Mouse (Mus musculus): ENCODE measurements around the gene Hoxa9. TPM values are rescaled to one million over a fixed set of nuclear protein-coding genes. Genes with fewer than 3 reads are reported as not detected.

Hoxa9 gene
- total and polyA plus RNA-seq, 2 experiments from 2014 or later = not detected

DNA sequence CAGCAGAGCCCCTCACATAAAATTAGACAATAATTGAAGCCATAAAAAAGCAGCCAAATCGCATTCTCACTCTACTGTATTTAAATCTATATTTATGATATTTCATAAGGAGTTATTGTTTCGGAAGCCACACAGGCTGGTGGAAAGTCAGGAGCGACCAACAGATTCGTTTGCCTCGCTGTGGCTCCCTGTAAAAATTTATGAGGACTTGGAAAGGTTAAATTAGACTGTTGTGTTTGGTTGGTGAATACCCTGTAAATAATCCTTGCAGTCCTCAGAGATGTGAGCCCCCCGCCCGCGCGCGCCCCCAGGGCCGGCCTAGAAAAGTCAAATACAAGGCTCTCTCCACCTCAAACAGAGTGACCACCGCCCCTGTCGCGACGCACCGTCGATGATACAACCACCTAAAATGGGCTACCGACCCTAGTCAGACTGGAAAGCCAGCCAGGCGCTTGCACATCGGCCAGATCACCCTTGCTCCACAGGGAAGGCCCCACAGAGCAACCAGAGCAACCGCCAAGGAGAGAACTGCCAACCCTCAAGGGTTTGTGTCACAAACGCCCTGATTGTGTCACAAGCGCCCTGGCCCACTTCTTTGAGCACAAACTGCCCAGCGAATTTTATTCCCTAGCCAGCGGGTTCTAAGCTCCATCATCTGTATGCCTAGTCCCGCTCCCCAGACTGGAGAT is 4.2 kb downstream of the Hoxa9 start:
- H3K9me3 ChIP-seq (ENCODE audit: low read length) = no peaks in the 10 kb centered on the region
- no peak overlapping the region for H3K9ac ChIP-seq (replicated peaks; ENCODE audit: low read length, poor library complexity, severe bottlenecking)
- TF ChIP-seq CTCF (IDR thresholded peaks at IDR 0.05) = no peak
- peaks cover 87% of the 10 kb centered on the region for H3K27me3 ChIP-seq (ENCODE audit: insufficient read depth, low read length)
- WGBS = 2% methylated on average over 26 of the region's 26 CpGs
- DNase-seq (ENCODE audit: low spot score) = no peak
- no peak overlapping the region for H3K4me2 ChIP-seq (ENCODE audit: low read depth, low read length, poor library complexity, severe bottlenecking)
- H3K36me3 ChIP-seq (ENCODE audit: insufficient read depth, low read length) = no peaks in the 10 kb centered on the region
- no peak overlapping the region for H3K4me3 ChIP-seq (ENCODE audit: low read depth, low read length)
- no peak overlapping the region for H3K27ac ChIP-seq (ENCODE audit: low read depth, low read length)
- H3K4me1 ChIP-seq (ENCODE audit: insufficient read depth, low read length) = no peaks in the 10 kb centered on the region
- ATAC-seq (ENCODE audit: low FRiP score) = no peak

DNA sequence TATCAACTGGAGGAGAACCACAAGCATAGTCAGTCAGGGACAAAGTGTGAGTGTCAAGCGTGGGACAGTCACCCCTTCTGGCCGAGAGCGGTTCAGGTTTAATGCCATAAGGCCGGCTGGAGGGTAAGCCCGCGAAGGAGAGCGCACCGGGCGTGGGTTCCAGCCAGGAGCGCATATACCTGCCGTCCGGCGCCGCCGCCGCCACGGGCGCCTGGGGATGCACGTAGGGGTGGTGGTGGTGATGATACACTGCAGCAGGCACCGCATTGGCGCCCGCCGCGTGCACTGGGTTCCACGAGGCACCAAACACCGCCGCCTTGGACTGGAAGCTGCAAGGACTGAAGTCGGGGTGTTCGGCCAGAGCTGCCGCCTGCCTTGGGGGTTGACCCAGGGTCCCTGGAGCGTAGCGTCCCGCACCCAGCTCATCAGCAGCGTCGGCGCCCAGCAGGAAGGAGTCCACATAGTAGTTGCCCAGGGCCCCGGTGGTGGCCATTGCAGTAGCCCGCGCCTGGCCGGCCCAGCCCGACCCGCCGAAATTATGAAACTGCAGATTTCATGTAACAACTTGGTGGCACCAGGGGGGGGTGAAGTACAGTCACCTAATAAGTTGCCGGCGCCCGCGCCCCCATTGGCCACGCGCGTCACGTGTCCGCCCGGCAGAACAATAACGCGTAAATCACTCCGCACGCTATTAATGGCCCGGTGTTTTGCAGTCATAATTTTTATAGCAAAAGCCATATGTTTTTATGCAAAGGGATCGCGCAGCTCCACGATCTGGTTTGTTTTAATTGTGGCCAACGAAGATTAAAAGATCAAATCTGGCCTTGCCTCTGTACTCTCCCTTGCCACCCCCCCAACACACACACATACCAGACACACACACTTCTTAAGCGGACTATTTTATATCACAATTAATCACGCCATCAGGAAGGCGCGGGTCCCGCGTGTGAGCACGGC is 5.0 kb downstream of the Hoxa9 start:
- Histone ChIP-seq H3K27me3 (ENCODE audit: insufficient read depth, low read length) (peaks cover 89% of the 10 kb centered on the region), H3K27ac (ENCODE audit: low read depth, low read length) (no peak overlapping the region), H3K9me3 (ENCODE audit: low read length) (no peaks in the 10 kb centered on the region), H3K4me3 (ENCODE audit: low read depth, low read length) (no peak overlapping the region), H3K4me1 (ENCODE audit: insufficient read depth, low read length) (no peaks in the 10 kb centered on the region), H3K9ac (replicated peaks; ENCODE audit: low read length, poor library complexity, severe bottlenecking) (no peak overlapping the region), H3K4me2 (ENCODE audit: low read depth, low read length, poor library complexity, severe bottlenecking) (no peak overlapping the region), H3K36me3 (ENCODE audit: insufficient read depth, low read length) (no peaks in the 10 kb centered on the region)
- 4% methylated on average over 69 of the region's 69 CpGs for WGBS
- TF ChIP-seq CTCF (IDR thresholded peaks at IDR 0.05) = no peak
- DNase-seq (ENCODE audit: low spot score) = no peak
- no peak for ATAC-seq (ENCODE audit: low FRiP score)

DNA sequence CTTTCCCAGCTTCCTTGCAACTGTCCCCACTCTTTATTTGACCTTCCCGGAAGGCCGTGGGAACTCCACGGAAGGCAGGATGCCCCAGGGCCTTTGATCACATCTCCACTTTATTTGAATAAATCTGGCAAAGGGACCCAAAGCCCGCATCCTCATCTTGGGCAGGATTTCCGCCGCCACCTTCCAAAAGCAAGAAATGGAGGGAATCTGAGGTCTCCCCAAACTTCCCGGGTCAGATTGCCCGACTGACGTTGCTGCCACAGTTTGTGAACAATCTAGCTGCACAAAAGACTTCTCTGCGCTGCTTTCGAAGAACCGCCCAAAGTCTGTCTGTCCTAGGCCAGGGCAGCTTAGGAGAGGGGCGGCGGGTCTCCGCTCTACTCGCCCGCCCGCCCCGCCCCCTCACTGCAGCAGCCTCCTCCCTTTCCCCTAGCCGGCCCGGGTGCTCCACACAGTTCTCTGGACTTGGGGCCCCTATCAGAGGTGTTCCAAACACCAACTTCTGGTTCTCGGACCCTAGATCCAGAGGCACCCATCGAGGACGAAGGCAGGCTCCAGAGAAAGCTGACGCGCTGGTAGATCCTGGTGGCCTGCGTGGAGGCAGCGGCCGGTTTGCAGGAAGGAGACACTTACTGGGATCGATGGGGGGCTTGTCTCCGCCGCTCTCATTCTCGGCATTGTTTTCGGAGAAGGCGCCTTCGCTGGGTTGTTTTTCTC is 5.8 kb downstream of the Hoxa9 start:
- Histone ChIP-seq H3K36me3 (ENCODE audit: insufficient read depth, low read length) (no peaks in the 10 kb centered on the region), H3K4me2 (ENCODE audit: low read depth, low read length, poor library complexity, severe bottlenecking) (no peak overlapping the region), H3K27me3 (ENCODE audit: insufficient read depth, low read length) (peaks cover 89% of the 10 kb centered on the region), H3K27ac (ENCODE audit: low read depth, low read length) (no peak overlapping the region), H3K9ac (replicated peaks; ENCODE audit: low read length, poor library complexity, severe bottlenecking) (no peak overlapping the region), H3K4me3 (ENCODE audit: low read depth, low read length) (no peak overlapping the region), H3K9me3 (ENCODE audit: low read length) (no peaks in the 10 kb centered on the region), H3K4me1 (ENCODE audit: insufficient read depth, low read length) (no peaks in the 10 kb centered on the region)
- 1% methylated on average over 34 of the region's 36 CpGs for WGBS
- TF ChIP-seq CTCF (IDR thresholded peaks at IDR 0.05) = no peak
- DNase-seq (ENCODE audit: low spot score) = no peak
- ATAC-seq (ENCODE audit: low FRiP score) = no peak

DNA sequence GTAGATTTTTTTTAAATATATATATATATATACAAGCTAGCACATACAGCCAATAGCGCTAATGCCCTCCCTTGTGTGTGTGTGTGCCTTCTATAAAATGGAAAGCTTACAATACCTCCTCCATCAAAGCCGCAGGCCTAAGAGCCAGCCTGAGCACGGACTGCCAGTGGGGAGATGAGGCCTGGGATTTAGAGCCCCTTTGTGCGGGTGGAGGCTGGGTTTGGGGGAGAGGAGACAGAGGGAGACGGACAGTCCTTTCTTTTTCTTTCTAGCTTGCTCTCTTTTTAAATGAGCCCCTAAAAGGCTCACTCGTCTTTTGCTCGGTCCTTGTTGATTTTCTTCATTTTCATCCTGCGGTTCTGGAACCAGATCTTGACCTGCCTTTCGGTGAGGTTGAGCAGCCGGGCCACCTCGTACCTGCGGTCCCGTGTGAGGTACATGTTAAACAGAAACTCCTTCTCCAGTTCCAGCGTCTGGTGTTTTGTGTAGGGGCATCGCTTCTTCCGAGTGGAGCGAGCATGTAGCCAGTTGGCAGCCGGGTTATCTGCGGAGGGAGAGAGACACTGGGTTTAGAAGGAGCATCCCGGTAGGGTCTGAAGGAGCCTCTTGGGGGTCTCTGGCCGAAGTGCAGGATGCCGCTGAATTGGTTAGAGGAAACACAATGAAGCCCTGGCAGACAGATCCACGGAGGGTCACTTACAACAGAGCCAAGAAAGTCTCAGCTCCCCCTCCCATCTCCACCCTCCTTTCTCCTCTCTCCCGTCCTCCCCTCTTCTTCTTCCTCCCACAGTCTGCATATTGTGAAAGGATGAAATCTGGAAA is 6.7 kb downstream of the Hoxa9 start:
- H3K9me3 ChIP-seq (ENCODE audit: low read length) = no peaks in the 10 kb centered on the region
- H3K27me3 ChIP-seq (ENCODE audit: insufficient read depth, low read length) = peaks cover 90% of the 10 kb centered on the region
- no peak for ATAC-seq (ENCODE audit: low FRiP score)
- no peaks in the 10 kb centered on the region for H3K4me1 ChIP-seq (ENCODE audit: insufficient read depth, low read length)
- H3K4me2 ChIP-seq (ENCODE audit: low read depth, low read length, poor library complexity, severe bottlenecking) = no peak overlapping the region
- no peak overlapping the region for H3K4me3 ChIP-seq (ENCODE audit: low read depth, low read length)
- H3K27ac ChIP-seq (ENCODE audit: low read depth, low read length) = no peak overlapping the region
- no peak overlapping the region for H3K9ac ChIP-seq (replicated peaks; ENCODE audit: low read length, poor library complexity, severe bottlenecking)
- 2% methylated on average over 24 of the region's 24 CpGs for WGBS
- no peaks in the 10 kb centered on the region for H3K36me3 ChIP-seq (ENCODE audit: insufficient read depth, low read length)
- DNase-seq (ENCODE audit: low spot score) = no peak
- no peak for TF ChIP-seq CTCF (IDR thresholded peaks at IDR 0.05)

DNA sequence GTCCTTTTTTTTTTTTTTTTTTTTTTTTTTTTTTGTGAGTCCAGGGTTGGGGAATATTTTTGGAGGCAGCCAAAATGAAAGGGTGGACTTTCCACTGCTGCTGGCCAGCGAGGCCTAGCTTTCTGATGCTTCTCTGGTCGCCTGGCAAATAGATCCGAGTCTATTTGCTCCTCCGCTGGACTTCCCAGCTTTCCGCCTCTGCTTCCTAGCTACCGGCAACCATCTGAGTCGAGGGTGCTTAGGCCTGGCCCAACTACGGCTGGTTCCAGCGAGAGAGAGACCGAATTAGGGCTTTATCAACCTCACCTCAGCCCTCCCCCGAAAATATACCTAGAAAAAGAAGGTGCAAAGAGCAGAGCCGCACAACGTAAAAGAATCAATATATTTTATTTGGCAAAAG is 8.2 kb downstream of the Hoxa9 start:
- H3K27ac ChIP-seq (ENCODE audit: low read depth, low read length) = no peak overlapping the region
- H3K4me2 ChIP-seq (ENCODE audit: low read depth, low read length, poor library complexity, severe bottlenecking) = no peak overlapping the region
- H3K27me3 ChIP-seq (ENCODE audit: insufficient read depth, low read length) = peaks cover 91% of the 10 kb centered on the region
- H3K4me1 ChIP-seq (ENCODE audit: insufficient read depth, low read length) = no peaks in the 10 kb centered on the region
- no peak for TF ChIP-seq CTCF (IDR thresholded peaks at IDR 0.05)
- no peak for DNase-seq (ENCODE audit: low spot score)
- H3K4me3 ChIP-seq (ENCODE audit: low read depth, low read length) = no peak overlapping the region
- WGBS = 17% methylated on average over 13 of the region's 13 CpGs
- ATAC-seq (ENCODE audit: low FRiP score) = no peak
- no peak overlapping the region for H3K9ac ChIP-seq (replicated peaks; ENCODE audit: low read length, poor library complexity, severe bottlenecking)
- H3K36me3 ChIP-seq (ENCODE audit: insufficient read depth, low read length) = no peaks in the 10 kb centered on the region
- no peaks in the 10 kb centered on the region for H3K9me3 ChIP-seq (ENCODE audit: low read length)
